Mouse (Mus musculus): ENCODE data around the gene Tspan11. TPM values are rescaled to one million over a fixed set of nuclear protein-coding genes. Genes with fewer than 3 reads are reported as not detected.
A peak's percentile ranks its signal among the peaks of the same experiment; 100 is the strongest.

The Tspan11 gene
- polyA plus RNA-seq, 1 experiment from 2014 or later = 64.3 TPM

- H3K27me3 ChIP-seq (replicated peaks; ENCODE audit: insufficient read depth, low read length) = no peaks in the 10 kb centered on the region
- no peak overlapping the region for H3K4me2 ChIP-seq (replicated peaks; ENCODE audit: low read depth, low read length)
- no peak overlapping the region for H3K4me3 ChIP-seq (ENCODE audit: low read depth, low read length)
- no peaks in the 10 kb centered on the region for H3K9me3 ChIP-seq (ENCODE audit: low read length)
- no peak overlapping the region for H3K27ac ChIP-seq (ENCODE audit: low read length)
- peaks cover 3% of the 10 kb centered on the region; the same call in 1 of the 2 replicates for H3K4me1 ChIP-seq (ENCODE audit: insufficient read depth, low read depth, low read length)
- 39% methylated on average over 8 of the region's 8 CpGs for WGBS
- no peak overlapping the region for H3K9ac ChIP-seq (replicated peaks; ENCODE audit: low read depth)
- DNase-seq (ENCODE audit: low spot score) (no peak), ATAC-seq (no peak)
- no peaks in the 10 kb centered on the region for H3K36me3 ChIP-seq (ENCODE audit: insufficient read depth, low read length)
- TF ChIP-seq EP300 (IDR thresholded peaks at IDR 0.05) = no peak
- TF ChIP-seq CTCF (IDR thresholded peaks at IDR 0.05) = no peak
These were observed 93.8 kb downstream of the Tspan11 start for GRCm38 (mm10) chr6:127981176-127981575.

GRCm38 (mm10) chr6:127986357-127986756, 99.0 kb downstream of the Tspan11 start:
- TF ChIP-seq EP300 (IDR thresholded peaks at IDR 0.05) = no peak
- TF ChIP-seq CTCF (IDR thresholded peaks at IDR 0.05) = no peak
- Histone ChIP-seq H3K9ac (replicated peaks; ENCODE audit: low read depth) (no peak overlapping the region), H3K36me3 (ENCODE audit: insufficient read depth, low read length) (no peaks in the 10 kb centered on the region), H3K27ac (ENCODE audit: low read length) (no peak overlapping the region), H3K4me1 (ENCODE audit: insufficient read depth, low read depth, low read length) (peaks cover 19% of the 10 kb centered on the region; the same call in 1 of the 2 replicates), H3K4me3 (ENCODE audit: low read depth, low read length) (no peak overlapping the region), H3K27me3 (replicated peaks; ENCODE audit: insufficient read depth, low read length) (no peaks in the 10 kb centered on the region), H3K4me2 (replicated peaks; ENCODE audit: low read depth, low read length) (no peak overlapping the region), H3K9me3 (ENCODE audit: low read length) (no peaks in the 10 kb centered on the region)
- WGBS = 55% methylated on average over 9 of the region's 9 CpGs
- ATAC-seq = no peak
- DNase-seq (ENCODE audit: low spot score) = no peak

- Histone ChIP-seq H3K4me3 (ENCODE audit: low read depth, low read length) (no peak overlapping the region), H3K4me2 (replicated peaks; ENCODE audit: low read depth, low read length) (no peak overlapping the region), H3K27me3 (replicated peaks; ENCODE audit: insufficient read depth, low read length) (no peaks in the 10 kb centered on the region), H3K36me3 (ENCODE audit: insufficient read depth, low read length) (no peaks in the 10 kb centered on the region), H3K27ac (ENCODE audit: low read length) (no peak overlapping the region), H3K9me3 (ENCODE audit: low read length) (no peaks in the 10 kb centered on the region), H3K9ac (replicated peaks; ENCODE audit: low read depth) (no peak overlapping the region), H3K4me1 (ENCODE audit: insufficient read depth, low read depth, low read length) (peaks cover 25% of the 10 kb centered on the region; the same call in 1 of the 2 replicates)
- 86% methylated on average over 14 of the region's 14 CpGs for WGBS
- DNase-seq (ENCODE audit: low spot score) (no peak), ATAC-seq (no peak)
- TF ChIP-seq EP300 (IDR thresholded peaks at IDR 0.05) = no peak
These were observed 100.0 kb downstream of the Tspan11 start for GRCm38 (mm10) chr6:127987374-127987773.

- no peaks in the 10 kb centered on the region for H3K36me3 ChIP-seq (ENCODE audit: insufficient read depth, low read length)
- 82% methylated on average over 12 of the region's 12 CpGs for WGBS
- DNase-seq (ENCODE audit: low spot score) (no peak), ATAC-seq (peak; percentile 7; the same call in 1 of the 2 replicates)
- peak overlapping the region; percentile 73 for H3K27ac ChIP-seq (ENCODE audit: low read length)
- H3K9me3 ChIP-seq (ENCODE audit: low read length) = no peaks in the 10 kb centered on the region
- no peak overlapping the region for H3K4me2 ChIP-seq (replicated peaks; ENCODE audit: low read depth, low read length)
- no peak overlapping the region for H3K9ac ChIP-seq (replicated peaks; ENCODE audit: low read depth)
- H3K4me3 ChIP-seq (ENCODE audit: low read depth, low read length) = no peak overlapping the region
- H3K27me3 ChIP-seq (replicated peaks; ENCODE audit: insufficient read depth, low read length) = no peaks in the 10 kb centered on the region
- H3K4me1 ChIP-seq (ENCODE audit: insufficient read depth, low read depth, low read length) = peaks cover 25% of the 10 kb centered on the region; the same call in 1 of the 2 replicates
- TF ChIP-seq EP300 (IDR thresholded peaks at IDR 0.05) (no peak), CTCF (IDR thresholded peaks at IDR 0.05) (no peak)
These were observed 101.6 kb downstream of the Tspan11 start for GRCm38 (mm10) chr6:127988944-127989494.

- 38% methylated on average over 11 of the region's 11 CpGs for WGBS
- no peak overlapping the region for H3K9ac ChIP-seq (replicated peaks; ENCODE audit: low read depth)
These were observed 102.3 kb downstream of the Tspan11 start for GRCm38 (mm10) chr6:127989624-127990212.

GRCm38 (mm10) chr6:127991509-127992176, 104.3 kb downstream of the Tspan11 start:
- no peak overlapping the region for H3K9ac ChIP-seq (replicated peaks; ENCODE audit: low read depth)
- 41% methylated on average over 11 of the region's 11 CpGs for WGBS
- no peaks in the 10 kb centered on the region for H3K9me3 ChIP-seq (ENCODE audit: low read length)
- peaks cover 25% of the 10 kb centered on the region; the same call in 1 of the 2 replicates for H3K4me1 ChIP-seq (ENCODE audit: insufficient read depth, low read depth, low read length)
- no peak overlapping the region for H3K4me3 ChIP-seq (ENCODE audit: low read depth, low read length)
- H3K36me3 ChIP-seq (ENCODE audit: insufficient read depth, low read length) = no peaks in the 10 kb centered on the region
- 0 out of 2 replicates have a peak overlapping the region, but pooled peaks have one; percentile 47 for H3K27ac ChIP-seq (ENCODE audit: low read length)
- H3K27me3 ChIP-seq (replicated peaks; ENCODE audit: insufficient read depth, low read length) = no peaks in the 10 kb centered on the region
- no peak overlapping the region for H3K4me2 ChIP-seq (replicated peaks; ENCODE audit: low read depth, low read length)
- TF ChIP-seq CTCF (IDR thresholded peaks at IDR 0.05) (no peak), EP300 (IDR thresholded peaks at IDR 0.05) (peak; percentile 83)
- DNase-seq (ENCODE audit: low spot score) = peak; percentile 94
- ATAC-seq = peak; percentile 90

More at GRCm38 (mm10) chr6:127989624-127990212, 102.3 kb downstream of the Tspan11 start:
- Histone ChIP-seq H3K4me2 (replicated peaks; ENCODE audit: low read depth, low read length) (0 out of 2 replicates have a peak overlapping the region, but pooled peaks have one; percentile 5), H3K27me3 (replicated peaks; ENCODE audit: insufficient read depth, low read length) (no peaks in the 10 kb centered on the region), H3K4me3 (ENCODE audit: low read depth, low read length) (no peak overlapping the region), H3K27ac (ENCODE audit: low read length) (peak overlapping the region; percentile 73), H3K4me1 (ENCODE audit: insufficient read depth, low read depth, low read length) (peaks cover 25% of the 10 kb centered on the region; the same call in 1 of the 2 replicates), H3K9me3 (ENCODE audit: low read length) (no peaks in the 10 kb centered on the region), H3K36me3 (ENCODE audit: insufficient read depth, low read length) (no peaks in the 10 kb centered on the region)
- TF ChIP-seq EP300 (IDR thresholded peaks at IDR 0.05) (peak; percentile 38), CTCF (IDR thresholded peaks at IDR 0.05) (no peak; the same call in 1 of the 2 replicates)
- ATAC-seq = peak; percentile 81
- DNase-seq (ENCODE audit: low spot score) = peak; percentile 90

All from lung, postnatal 0 days (tissue).